Mouse (Mus musculus): ENCODE data around the gene Ank. TPM values are rescaled to one million over a fixed set of nuclear protein-coding genes. Genes with fewer than 3 reads are reported as not detected.

Gene Ank
- total RNA-seq (2023), result 6.0 to 6.4 TPM (median 6.2 TPM) in 4 replicates

DNA sequence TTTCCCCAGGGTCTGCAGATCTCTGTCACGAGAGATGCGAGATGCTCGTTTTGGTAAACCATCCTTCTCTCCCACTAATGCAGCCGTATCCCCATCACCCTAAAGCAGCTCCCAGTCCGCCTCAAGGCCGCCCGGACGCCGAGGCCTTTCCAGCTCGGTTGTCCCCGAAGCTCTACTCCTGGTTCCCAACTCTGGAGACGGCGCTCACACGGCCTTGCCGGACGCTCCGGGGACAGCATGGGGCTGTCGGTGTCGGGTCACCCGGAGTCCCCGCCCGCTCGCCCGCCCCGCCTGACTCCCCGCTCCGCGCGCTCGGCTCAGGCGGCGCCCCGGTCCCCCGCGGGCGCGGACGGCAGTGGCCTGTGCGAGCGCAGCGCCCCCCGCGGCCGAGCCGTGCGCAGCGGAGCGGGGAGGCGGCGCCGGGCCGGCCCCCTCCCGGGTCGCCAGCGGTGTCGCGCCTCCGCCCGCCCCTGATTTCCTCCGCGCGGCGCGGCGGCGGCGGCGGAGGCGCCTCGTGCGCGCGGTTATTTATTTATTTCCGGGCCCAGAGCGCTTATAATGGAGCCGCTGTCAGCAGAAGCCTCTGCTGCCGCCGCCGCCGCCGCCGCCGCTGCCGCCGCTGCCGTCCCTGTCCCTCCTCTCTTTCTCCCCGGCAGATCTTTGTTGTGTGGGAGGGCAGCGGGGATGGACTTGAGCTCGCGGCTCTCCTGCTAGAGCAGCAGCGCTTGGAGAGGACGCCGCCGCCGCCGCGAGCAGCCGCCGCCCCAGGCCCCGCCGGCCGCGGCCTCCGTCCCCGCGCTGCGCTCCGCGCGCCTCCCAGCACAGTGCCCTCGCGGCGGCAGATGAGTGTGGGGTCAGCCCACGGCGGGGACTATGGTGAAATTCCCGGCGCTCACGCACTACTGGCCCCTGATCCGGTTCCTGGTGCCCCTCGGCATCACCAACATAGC, at the start of gene Ank:
Gene Ank (plus strand): TSS at position 547 of the 950 bp plus-strand sequence.

DNA sequence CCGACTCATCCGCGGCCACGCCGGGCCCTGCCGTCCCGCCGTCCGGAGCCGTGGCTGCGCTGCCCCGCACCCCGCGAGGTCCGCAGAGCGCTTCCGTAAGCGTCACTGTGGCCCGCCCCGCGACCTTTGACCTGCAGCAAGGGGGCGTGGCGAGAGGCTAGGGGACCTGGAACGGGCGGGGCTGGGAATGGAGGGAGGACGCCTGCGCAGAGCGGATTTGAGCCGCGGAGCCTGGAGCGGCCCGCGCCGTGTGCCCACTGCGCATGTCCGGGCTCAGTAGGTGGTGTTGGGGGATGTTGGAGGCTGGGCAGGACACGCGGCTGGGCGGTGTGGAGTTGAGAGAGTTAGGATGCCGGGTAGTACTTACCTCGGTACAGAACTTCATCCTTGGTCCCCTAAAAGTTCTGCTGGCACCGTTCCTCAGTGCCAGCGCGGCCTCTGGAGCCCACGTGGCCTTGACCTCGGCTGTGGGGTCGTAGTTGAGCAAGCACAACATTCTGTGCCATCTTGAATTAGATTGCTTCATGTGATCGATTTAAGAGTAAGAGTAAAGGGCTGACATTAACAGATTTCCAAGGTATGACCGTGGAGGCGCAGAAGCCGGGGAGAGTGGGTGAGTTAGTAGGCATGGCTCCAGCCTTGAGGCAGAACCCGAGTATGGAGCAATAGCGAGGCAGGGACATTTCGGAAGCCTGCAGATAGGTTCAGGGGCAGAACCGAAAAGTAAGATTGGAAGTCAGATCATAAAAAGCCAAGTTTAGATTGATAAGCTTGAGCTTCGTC, 164.3 kb downstream of the Ank start, which contains the start of gene Otulin:
Gene Otulin (minus strand): TSS at position 93 of the 783 bp plus-strand sequence.

Other genes with a start within 250 kb of the Ank start
- 124 to 142 TPM (median 134 TPM) in 4 replicates for gene Otulin, start 164.0 kb downstream of the Ank start, total RNA-seq (2023)
- gene Otulinl, start 214.9 kb downstream of the Ank start, total RNA-seq (2023), result 17.3 to 21.6 TPM (median 19.6 TPM) in 4 replicates